Mouse (Mus musculus) heart, embryonic 10.5 days (tissue): ENCODE data around the gene Rbm17. TPM values are rescaled to one million over a fixed set of nuclear protein-coding genes. Genes with fewer than 3 reads are reported as not detected.

ENCODE experiments used
- polyA plus RNA-seq: library from polyadenylated mRNA; unstranded; fragments of >200 nt; fragmentation: Nextera tagmentation; extraction: Ambion mirVana; gene quantifications from 2 replicates; pipeline ENCODE4 v1.2.1, GENCODE M21; 2016

The Rbm17 gene
- polyA plus RNA-seq, 1 experiment from 2014 or later: 146 TPM

Other genes starting within 250 kb of the Rbm17 start
- gene Pfkfb3, start 50.1 kb downstream of the Rbm17 start, polyA plus RNA-seq: 12.7 and 20.5 TPM in 2 replicates
- gene Gm17490, start 22.1 kb upstream of the Rbm17 start, polyA plus RNA-seq: not detected in 2 replicates
- not detected in 2 replicates for gene Il2ra, start 38.7 kb upstream of the Rbm17 start, polyA plus RNA-seq
- gene Il15ra, start 101.1 kb upstream of the Rbm17 start, polyA plus RNA-seq: 5.1 and 6.3 TPM in 2 replicates
- gene Fbh1, start 173.4 kb upstream of the Rbm17 start, polyA plus RNA-seq: 102 and 127 TPM in 2 replicates
- gene Ankrd16, start 173.7 kb upstream of the Rbm17 start, polyA plus RNA-seq: 37.9 and 38.5 TPM in 2 replicates